Mouse (Mus musculus): Measurements from ENCODE around the gene Tyrp1. TPM values are rescaled to one million over a fixed set of nuclear protein-coding genes. Genes with fewer than 3 reads are reported as not detected.

Gene Tyrp1
- total and polyA plus RNA-seq, 3 experiments = not detected

DNA sequence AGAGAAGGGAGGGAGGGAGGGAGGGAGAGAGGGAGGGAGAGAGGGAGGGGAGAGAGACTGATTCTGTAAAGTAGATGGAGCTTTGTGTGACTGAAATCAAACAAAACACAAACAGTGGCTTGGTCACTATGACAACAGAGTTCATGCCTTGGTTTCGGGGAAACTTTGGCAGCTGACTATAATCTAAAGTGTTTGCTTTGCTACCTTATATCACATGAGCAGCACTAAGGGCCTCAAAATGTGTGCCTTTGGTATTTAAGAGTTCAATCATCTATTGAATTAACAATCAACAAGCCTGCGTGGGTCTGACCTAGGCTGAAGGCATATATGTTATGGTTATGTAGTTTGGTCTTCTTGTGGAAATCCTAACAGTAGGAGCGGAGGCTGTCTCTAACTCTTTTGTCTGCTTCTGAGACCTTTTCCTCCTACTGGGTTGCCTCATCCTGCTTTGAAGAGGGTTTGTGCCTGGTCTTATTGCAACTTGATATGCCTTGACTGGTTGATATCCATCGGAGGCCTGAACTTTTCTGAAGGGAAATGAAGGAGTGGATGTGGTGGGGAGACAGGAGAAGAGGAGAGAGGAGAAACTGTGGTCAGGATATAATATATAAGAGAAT lies 61.5 kb downstream of the Tyrp1 start:
- no peak for DNase-seq

Other genes starting within 250 kb of the Tyrp1 start
- 1 to 10 TPM; 5.9 to 9.1 TPM for gene Lurap1l, start 76.5 kb downstream of the Tyrp1 start, total RNA-seq (2021)
- gene Lurap1l, start 76.5 kb downstream of the Tyrp1 start, polyA plus RNA-seq (2012; rRNA removed) = 12.4 and 14.0 TPM in 2 replicates